Mouse (Mus musculus): ENCODE data around the gene Itgb2l. TPM values are rescaled to one million over a fixed set of nuclear protein-coding genes. Genes with fewer than 3 reads are reported as not detected.

The Itgb2l gene
- not detected for polyA plus RNA-seq (2014; fragmentation: Illumina TruSeq; extraction: RNeasy Lipid Tissue Mini Kit (QIAGEN cat#74804); ENCODE audit: low read depth, low replicate concordance)

GRCm38 (mm10) chr16:96443468-96443867 lies at the start of gene Itgb2l:
Itgb2l (minus strand) TSS chr16:96443619.

GRCm38 (mm10) chr16:96467445-96467844 lies 24.0 kb upstream of the Itgb2l start, which contains the start of gene Pcp4:
Pcp4 (plus strand) TSS chr16:96467606.

Other genes with a start within 250 kb of the Itgb2l start
- gene Sh3bgr, start 243.2 kb downstream of the Itgb2l start, polyA plus RNA-seq (2014; fragmentation: Illumina TruSeq; extraction: RNeasy Lipid Tissue Mini Kit (QIAGEN cat#74804); ENCODE audit: low read depth, low replicate concordance), result 74.1 TPM
- gene B3galt5, start 207.8 kb downstream of the Itgb2l start, polyA plus RNA-seq (2014; fragmentation: Illumina TruSeq; extraction: RNeasy Lipid Tissue Mini Kit (QIAGEN cat#74804); ENCODE audit: low read depth, low replicate concordance), result 0.17 TPM
- gene Pcp4, start 24.0 kb upstream of the Itgb2l start, polyA plus RNA-seq (2014; fragmentation: Illumina TruSeq; extraction: RNeasy Lipid Tissue Mini Kit (QIAGEN cat#74804); ENCODE audit: low read depth, low replicate concordance), result 30.7 TPM